Mouse (Mus musculus): ENCODE measurements at regions not wholly inside any gene's neighbourhood (a gene's known extent, or its start where the extent isn't known, plus 50 kb on each side); places are given as distances from the start of the nearest gene placed in this dataset.
A peak's percentile ranks its signal among the peaks of the same experiment; 100 is the strongest.

GRCm38 (mm10) chr9:71417248-71417647 lies 68.5 kb downstream of the Polr2m start:
- Histone ChIP-seq H3K4me1 (ENCODE audit: control insufficient read depth in 1 of 2, insufficient read depth in 2 of 2, low read length in 2 of 2) (no peaks in the 10 kb centered on the region), H3K27ac (ENCODE audit: control insufficient read depth, low read depth, low read length) (no peak overlapping the region), H3K27me3 (ENCODE audit: control insufficient read depth in 1 of 2, insufficient read depth in 2 of 2, low read length in 2 of 2) (peaks cover 4 to 5% of the 10 kb centered on the region in 2 experiments), H3K4me3 (ENCODE audit: control insufficient read depth in 1 of 2, insufficient read depth in 1 of 2, low read depth in 2 of 2, low read length in 2 of 2) (no peak overlapping the region), H3K9me3 (replicated peaks; ENCODE audit: insufficient read depth, low read length) (no peaks in the 10 kb centered on the region), H3K79me2 (ENCODE audit: control insufficient read depth, insufficient read depth, low read length, poor library complexity) (no peaks in the 10 kb centered on the region), H3K36me3 (ENCODE audit: control insufficient read depth in 1 of 2, insufficient read depth in 2 of 2, low read length in 2 of 2) (no peaks in the 10 kb centered on the region), H3K9ac (ENCODE audit: control insufficient read depth, low read depth, low read length, poor library complexity, severe bottlenecking) (no peak overlapping the region)
- no peak for TF ChIP-seq NRF1 (IDR thresholded peaks at IDR 0.05; ENCODE audit: insufficient read depth, low read depth, low read length, poor library complexity, severe bottlenecking)
- TF ChIP-seq ETS1 (IDR thresholded peaks at IDR 0.05; ENCODE audit: low read depth, low read length), result no peak
- no peak for DNase-seq (ENCODE audit: low read depth, low spot score)

DNA sequence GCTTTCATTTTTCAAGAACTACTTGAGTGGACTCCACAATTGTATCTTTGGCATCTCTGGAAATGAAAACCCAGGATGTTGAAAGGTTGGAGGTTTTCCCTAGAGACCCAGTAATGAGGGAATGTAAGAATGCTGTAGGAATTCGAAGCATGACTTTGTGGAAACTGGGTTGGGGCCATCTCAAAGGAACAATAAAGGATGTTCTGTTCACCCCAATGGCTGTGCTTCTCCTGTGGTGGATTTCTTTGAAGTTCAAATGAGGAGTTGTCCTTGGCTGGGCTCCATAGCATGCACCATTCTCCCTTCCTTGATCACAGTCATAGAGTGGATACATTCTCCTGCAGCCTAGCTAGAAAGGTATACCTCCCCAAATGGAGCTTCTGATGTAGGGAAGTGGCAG lies 74.6 kb downstream of the Polr2m start:
- no peak for DNase-seq (ENCODE audit: low read depth, low spot score)

DNA sequence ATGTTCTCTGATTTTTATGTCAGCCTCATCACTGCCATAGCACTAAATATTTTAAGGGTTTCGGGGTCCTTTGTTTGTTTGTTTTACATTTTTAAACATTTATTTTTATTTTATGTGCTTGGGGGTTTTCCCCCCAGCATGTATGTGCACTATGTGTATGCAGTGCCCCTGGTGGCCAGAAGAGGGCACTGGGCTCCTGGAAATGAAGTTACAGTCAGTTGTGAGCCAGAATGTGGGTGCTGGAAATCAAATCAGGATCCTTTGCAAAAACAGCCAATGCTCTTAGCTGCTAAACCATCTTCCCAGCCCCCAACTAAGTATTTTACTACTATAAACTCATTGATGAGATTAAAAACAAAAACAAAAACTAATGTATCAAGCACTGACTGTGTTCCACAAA lies 75.8 kb downstream of the Polr2m start:
- no peak overlapping the region for H3K4me3 ChIP-seq (ENCODE audit: control insufficient read depth in 1 of 2, insufficient read depth in 1 of 2, low read depth in 2 of 2, low read length in 2 of 2)
- no peaks in the 10 kb centered on the region for H3K36me3 ChIP-seq (ENCODE audit: control insufficient read depth in 1 of 2, insufficient read depth in 2 of 2, low read length in 2 of 2)
- DNase-seq (ENCODE audit: low read depth, low spot score), result no peak
- TF ChIP-seq MAZ (IDR thresholded peaks at IDR 0.05; ENCODE audit: low read depth, low read length) (no peak), SMC3 (IDR thresholded peaks at IDR 0.05; ENCODE audit: low read depth, low read length) (0 out of 2 replicates have a peak, but pooled peaks have one; percentile 8), TBP (IDR thresholded peaks at IDR 0.05; ENCODE audit: low read depth, low read length) (no peak), CTCF (IDR thresholded peaks at IDR 0.05 in 2 of 3, conservative IDR thresholded peaks at IDR 0.05 in 1 of 3; ENCODE audit: control insufficient read depth in 1 of 3, insufficient read depth in 1 of 3, low read depth in 2 of 3, low read length in 3 of 3, poor library complexity in 1 of 3, severe bottlenecking in 1 of 3) (peak; percentile 36 to 49 (median 43)), RAD21 (IDR thresholded peaks at IDR 0.05; ENCODE audit: low read depth, low read length) (peak; percentile 21; the same call in 1 of the 2 replicates), USF2 (IDR thresholded peaks at IDR 0.05; ENCODE audit: borderline replicate concordance in 1 of 2, insufficient read depth in 1 of 2, low read depth in 1 of 2, low read length in 2 of 2) (no peak), SIN3A (IDR thresholded peaks at IDR 0.05; ENCODE audit: low read length) (no peak)
- no peak overlapping the region for H3K9ac ChIP-seq (ENCODE audit: control insufficient read depth, low read depth, low read length, poor library complexity, severe bottlenecking)
- H3K79me2 ChIP-seq (ENCODE audit: control insufficient read depth, insufficient read depth, low read length, poor library complexity), result no peaks in the 10 kb centered on the region
- no peak overlapping the region for H3K27ac ChIP-seq (ENCODE audit: control insufficient read depth, low read depth, low read length)
- H3K4me1 ChIP-seq (ENCODE audit: control insufficient read depth in 1 of 2, insufficient read depth in 2 of 2, low read length in 2 of 2), result no peaks in the 10 kb centered on the region
- no peaks in the 10 kb centered on the region for H3K9me3 ChIP-seq (replicated peaks; ENCODE audit: insufficient read depth, low read length)
- peaks cover 14 to 24% of the 10 kb centered on the region in 2 experiments for H3K27me3 ChIP-seq (ENCODE audit: control insufficient read depth in 1 of 2, insufficient read depth in 2 of 2, low read length in 2 of 2)

More for the DNA sequence above, 74.6 kb downstream of the Polr2m start:
- H3K27ac ChIP-seq (ENCODE audit: control insufficient read depth, low read depth, low read length), result no peak overlapping the region
- H3K27me3 ChIP-seq (ENCODE audit: control insufficient read depth in 1 of 2, insufficient read depth in 2 of 2, low read length in 2 of 2), result peaks cover 11 to 20% of the 10 kb centered on the region in 2 experiments
- no peaks in the 10 kb centered on the region for H3K9me3 ChIP-seq (replicated peaks; ENCODE audit: insufficient read depth, low read length)
- H3K4me1 ChIP-seq (ENCODE audit: control insufficient read depth in 1 of 2, insufficient read depth in 2 of 2, low read length in 2 of 2), result no peaks in the 10 kb centered on the region
- TF ChIP-seq SIN3A (IDR thresholded peaks at IDR 0.05; ENCODE audit: low read length) (no peak), KAT2A (conservative IDR thresholded peaks at IDR 0.05; ENCODE audit: low read depth, low read length) (no peak), MAX (IDR thresholded peaks at IDR 0.05; ENCODE audit: low read length) (no peak), NRF1 (IDR thresholded peaks at IDR 0.05; ENCODE audit: insufficient read depth, low read depth, low read length, poor library complexity, severe bottlenecking) (no peak), MAZ (IDR thresholded peaks at IDR 0.05; ENCODE audit: low read depth, low read length) (no peak), MYC (IDR thresholded peaks at IDR 0.05; ENCODE audit: low read depth, low read length) (no peak), HCFC1 (IDR thresholded peaks at IDR 0.05; ENCODE audit: low read depth, low read length) (no peak), TBP (IDR thresholded peaks at IDR 0.05; ENCODE audit: low read depth, low read length) (no peak), MEF2A (IDR thresholded peaks at IDR 0.05; ENCODE audit: extremely low read depth, insufficient replicate concordance, low read depth, low read length, poor library complexity, severe bottlenecking) (no peak), POLR2AphosphoS2 (IDR thresholded peaks at IDR 0.05; ENCODE audit: low read length) (no peak), ZKSCAN1 (IDR thresholded peaks at IDR 0.05; ENCODE audit: low read depth, low read length) (no peak), JUND (IDR thresholded peaks at IDR 0.05; ENCODE audit: low read depth, low read length) (no peak), CHD1 (IDR thresholded peaks at IDR 0.05; ENCODE audit: low read depth, low read length) (no peak)
- no peak overlapping the region for H3K4me3 ChIP-seq (ENCODE audit: control insufficient read depth in 1 of 2, insufficient read depth in 1 of 2, low read depth in 2 of 2, low read length in 2 of 2)
- H3K79me2 ChIP-seq (ENCODE audit: control insufficient read depth, insufficient read depth, low read length, poor library complexity), result no peaks in the 10 kb centered on the region
- no peaks in the 10 kb centered on the region for H3K36me3 ChIP-seq (ENCODE audit: control insufficient read depth in 1 of 2, insufficient read depth in 2 of 2, low read length in 2 of 2)
- H3K9ac ChIP-seq (ENCODE audit: control insufficient read depth, low read depth, low read length, poor library complexity, severe bottlenecking), result no peak overlapping the region
